Mouse (Mus musculus): Measurements from ENCODE around the gene March2. TPM values are rescaled to one million over a fixed set of nuclear protein-coding genes. Genes with fewer than 3 reads are reported as not detected.
"Not testable (repeated sequence)": the region's sequence is repeated elsewhere in the genome, so short reads cannot be mapped to it uniquely, and the experiment has no call there.

March2 gene
- polyA plus RNA-seq, 1 experiment: 17.1 TPM

- TF ChIP-seq EP300 (IDR thresholded peaks at IDR 0.05; ENCODE audit: insufficient read depth, low read depth, low read length): no peak
- TF ChIP-seq POLR2A (IDR thresholded peaks at IDR 0.05; ENCODE audit: insufficient read depth, low read length): no peak
- no peak for TF ChIP-seq CTCF (IDR thresholded peaks at IDR 0.05; ENCODE audit: low read depth, low read length)
- H3K36me3 ChIP-seq (ENCODE audit: control insufficient read depth, insufficient read depth, low read length, poor library complexity, severe bottlenecking): peaks cover 22% of the 10 kb centered on the region
- no peak overlapping the region for H3K4me3 ChIP-seq (ENCODE audit: low read depth, low read length)
- H3K27me3 ChIP-seq (ENCODE audit: control insufficient read depth, insufficient read depth, low read length, poor library complexity, severe bottlenecking): no peaks in the 10 kb centered on the region
- H3K4me1 ChIP-seq (ENCODE audit: control insufficient read depth, insufficient read depth, low read length): no peaks in the 10 kb centered on the region
- no peak overlapping the region for H3K9ac ChIP-seq (ENCODE audit: low read depth, poor library complexity, severe bottlenecking)
- H3K27ac ChIP-seq (ENCODE audit: insufficient read depth, low read length): no peak overlapping the region
- peaks cover 11% of the 10 kb centered on the region for H3K9me3 ChIP-seq (replicated peaks; ENCODE audit: control insufficient read depth, insufficient read depth, low read length, poor library complexity, severe bottlenecking)
Observed at GRCm38 (mm10) chr17:33746011-33746410, 27.5 kb upstream of the March2 start.

- Histone ChIP-seq H3K9me3 (replicated peaks; ENCODE audit: control insufficient read depth, insufficient read depth, low read length, poor library complexity, severe bottlenecking) (peaks cover 16% of the 10 kb centered on the region), H3K4me3 (ENCODE audit: low read depth, low read length) (no peak overlapping the region), H3K27ac (ENCODE audit: insufficient read depth, low read length) (no peak overlapping the region), H3K27me3 (ENCODE audit: control insufficient read depth, insufficient read depth, low read length, poor library complexity, severe bottlenecking) (no peaks in the 10 kb centered on the region), H3K4me1 (ENCODE audit: control insufficient read depth, insufficient read depth, low read length) (no peaks in the 10 kb centered on the region), H3K36me3 (ENCODE audit: control insufficient read depth, insufficient read depth, low read length, poor library complexity, severe bottlenecking) (peaks cover 19% of the 10 kb centered on the region), H3K9ac (ENCODE audit: low read depth, poor library complexity, severe bottlenecking) (no peak overlapping the region)
- TF ChIP-seq EP300 (IDR thresholded peaks at IDR 0.05; ENCODE audit: insufficient read depth, low read depth, low read length): no peak
- TF ChIP-seq POLR2A (IDR thresholded peaks at IDR 0.05; ENCODE audit: insufficient read depth, low read length): no peak
- TF ChIP-seq CTCF (IDR thresholded peaks at IDR 0.05; ENCODE audit: low read depth, low read length): no peak
Observed at GRCm38 (mm10) chr17:33744686-33745384, 26.4 kb upstream of the March2 start.

GRCm38 (mm10) chr17:33742420-33742819, 23.9 kb upstream of the March2 start:
- TF ChIP-seq CTCF (IDR thresholded peaks at IDR 0.05; ENCODE audit: low read depth, low read length) (no peak), POLR2A (IDR thresholded peaks at IDR 0.05; ENCODE audit: insufficient read depth, low read length) (no peak), EP300 (IDR thresholded peaks at IDR 0.05; ENCODE audit: insufficient read depth, low read depth, low read length) (no peak)
- Histone ChIP-seq H3K27me3 (ENCODE audit: control insufficient read depth, insufficient read depth, low read length, poor library complexity, severe bottlenecking) (no peaks in the 10 kb centered on the region), H3K36me3 (ENCODE audit: control insufficient read depth, insufficient read depth, low read length, poor library complexity, severe bottlenecking) (peaks cover 8% of the 10 kb centered on the region), H3K4me3 (ENCODE audit: low read depth, low read length) (no peak overlapping the region), H3K4me1 (ENCODE audit: control insufficient read depth, insufficient read depth, low read length) (no peaks in the 10 kb centered on the region), H3K9ac (ENCODE audit: low read depth, poor library complexity, severe bottlenecking) (no peak overlapping the region), H3K27ac (ENCODE audit: insufficient read depth, low read length) (no peak overlapping the region), H3K9me3 (replicated peaks; ENCODE audit: control insufficient read depth, insufficient read depth, low read length, poor library complexity, severe bottlenecking) (peaks cover 22% of the 10 kb centered on the region)

- not testable (repeated sequence) for H3K4me1 ChIP-seq (ENCODE audit: control insufficient read depth, insufficient read depth, low read length); H3K27ac ChIP-seq (ENCODE audit: insufficient read depth, low read length); H3K9ac ChIP-seq (ENCODE audit: low read depth, poor library complexity, severe bottlenecking); H3K27me3 ChIP-seq (ENCODE audit: control insufficient read depth, insufficient read depth, low read length, poor library complexity, severe bottlenecking); H3K36me3 ChIP-seq (ENCODE audit: control insufficient read depth, insufficient read depth, low read length, poor library complexity, severe bottlenecking); H3K4me3 ChIP-seq (ENCODE audit: low read depth, low read length)
- peaks cover 12% of the 10 kb centered on the region for H3K9me3 ChIP-seq (replicated peaks; ENCODE audit: control insufficient read depth, insufficient read depth, low read length, poor library complexity, severe bottlenecking)
Observed at GRCm38 (mm10) chr17:33733526-33733925, 15.1 kb upstream of the March2 start.

GRCm38 (mm10) chr17:33732556-33733083, 14.2 kb upstream of the March2 start:
- H3K27ac ChIP-seq (ENCODE audit: insufficient read depth, low read length); H3K36me3 ChIP-seq (ENCODE audit: control insufficient read depth, insufficient read depth, low read length, poor library complexity, severe bottlenecking); H3K9me3 ChIP-seq (replicated peaks; ENCODE audit: control insufficient read depth, insufficient read depth, low read length, poor library complexity, severe bottlenecking); H3K27me3 ChIP-seq (ENCODE audit: control insufficient read depth, insufficient read depth, low read length, poor library complexity, severe bottlenecking); H3K4me1 ChIP-seq (ENCODE audit: control insufficient read depth, insufficient read depth, low read length); H3K4me3 ChIP-seq (ENCODE audit: low read depth, low read length); H3K9ac ChIP-seq (ENCODE audit: low read depth, poor library complexity, severe bottlenecking): not testable (repeated sequence)

- H3K4me1 ChIP-seq (ENCODE audit: control insufficient read depth, insufficient read depth, low read length): no peaks in the 10 kb centered on the region
- TF ChIP-seq POLR2A (IDR thresholded peaks at IDR 0.05; ENCODE audit: insufficient read depth, low read length) (no peak), CTCF (IDR thresholded peaks at IDR 0.05; ENCODE audit: low read depth, low read length) (no peak), EP300 (IDR thresholded peaks at IDR 0.05; ENCODE audit: insufficient read depth, low read depth, low read length) (no peak)
- H3K27ac ChIP-seq (ENCODE audit: insufficient read depth, low read length): no peak overlapping the region
- H3K27me3 ChIP-seq (ENCODE audit: control insufficient read depth, insufficient read depth, low read length, poor library complexity, severe bottlenecking): no peaks in the 10 kb centered on the region; the same call in 1 of the 2 replicates
- no peak overlapping the region for H3K4me3 ChIP-seq (ENCODE audit: low read depth, low read length)
- 0 out of 2 replicates have a peak, but pooled peaks cover 2% of the 10 kb centered on the region for H3K9me3 ChIP-seq (replicated peaks; ENCODE audit: control insufficient read depth, insufficient read depth, low read length, poor library complexity, severe bottlenecking)
- no peak overlapping the region for H3K9ac ChIP-seq (ENCODE audit: low read depth, poor library complexity, severe bottlenecking)
- no peaks in the 10 kb centered on the region for H3K36me3 ChIP-seq (ENCODE audit: control insufficient read depth, insufficient read depth, low read length, poor library complexity, severe bottlenecking)
Observed at GRCm38 (mm10) chr17:33729215-33729614, 10.7 kb upstream of the March2 start.
